Mouse (Mus musculus): ENCODE results near the gene Racgap1.

The Racgap1 gene

DNA sequence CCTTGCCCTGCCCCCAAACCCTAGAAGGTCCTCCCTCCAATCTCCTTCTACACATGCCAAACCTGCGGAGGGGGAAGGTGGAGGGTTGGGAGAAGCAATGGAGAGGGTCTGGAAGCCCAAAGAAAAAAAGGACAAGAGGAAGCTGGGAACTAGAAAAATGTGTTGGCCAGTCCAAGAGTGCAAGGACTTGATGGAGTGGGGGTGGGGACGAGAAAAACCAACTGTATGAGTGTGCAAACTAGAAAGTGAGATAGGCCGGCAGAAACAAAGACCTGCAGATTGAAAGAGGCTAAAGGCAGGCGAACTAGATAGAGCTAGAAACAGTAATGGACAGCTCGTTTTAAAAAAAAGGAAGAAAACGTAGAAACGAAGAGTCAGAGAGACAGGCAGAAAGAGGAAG is 61.8 kb downstream of the Racgap1 start:
- DNase-seq (ENCODE audit: low spot score): no peak

DNA sequence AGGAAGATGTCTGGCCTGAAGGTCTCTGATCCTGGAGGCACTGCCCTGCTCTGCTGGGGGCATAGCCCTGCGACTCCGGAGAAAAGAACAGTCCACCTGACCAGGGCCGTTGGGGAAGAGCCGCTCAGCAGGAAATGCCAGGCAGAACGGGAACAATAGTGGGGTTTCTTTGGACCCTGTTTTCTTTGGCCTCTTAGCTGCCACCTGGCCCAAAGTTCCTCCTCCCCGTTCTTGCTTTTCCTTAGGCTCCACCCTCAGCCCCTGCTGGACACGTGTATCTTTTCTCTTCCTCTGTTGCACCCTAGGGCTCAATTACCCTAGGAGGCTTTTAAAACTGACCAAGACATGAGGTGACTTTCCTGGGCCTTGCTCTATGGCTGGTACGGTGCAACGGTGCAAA is 62.2 kb downstream of the Racgap1 start:
- no peak for DNase-seq (ENCODE audit: low spot score)

DNA sequence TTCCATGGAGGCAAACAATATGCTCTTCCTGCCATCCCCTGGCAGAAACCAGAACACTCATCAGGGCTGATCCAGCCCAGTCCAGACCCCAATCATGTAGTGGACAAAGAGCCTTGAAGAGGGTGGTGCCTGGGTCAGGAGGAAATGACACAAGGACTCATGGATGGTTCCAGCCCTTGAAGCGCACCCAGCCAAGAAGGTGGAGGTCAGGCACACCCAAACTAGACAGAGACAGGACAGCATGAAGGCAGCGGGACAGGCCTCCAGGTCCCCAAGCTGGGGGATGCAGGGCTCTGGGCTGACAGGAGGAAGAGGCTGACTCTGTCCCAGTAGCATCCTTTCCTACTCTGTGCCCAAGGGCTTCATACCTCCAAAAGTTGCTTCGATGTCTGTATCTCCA is 64.9 kb downstream of the Racgap1 start:
- no peak for DNase-seq (ENCODE audit: low spot score)

DNA sequence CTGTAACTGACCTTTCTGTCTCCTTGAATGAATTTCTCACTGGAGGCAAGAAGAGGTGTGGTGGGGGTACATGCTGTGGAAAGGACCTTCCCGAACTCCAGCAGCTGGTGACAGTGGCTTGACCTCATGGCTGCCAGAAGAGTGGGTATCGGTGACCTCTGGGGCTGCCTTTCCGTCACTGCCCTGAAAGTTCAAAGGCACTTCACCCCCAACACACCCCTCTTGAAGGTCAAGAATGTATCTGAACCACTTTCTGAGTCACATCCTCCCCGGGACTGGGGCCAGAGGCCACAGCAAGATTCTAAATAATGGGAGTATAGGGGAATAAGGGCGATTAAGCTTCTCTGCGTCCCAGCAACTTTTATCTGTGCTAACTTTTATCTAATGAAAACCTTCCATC is 65.7 kb downstream of the Racgap1 start:
- no peak for DNase-seq (ENCODE audit: low spot score)

DNA sequence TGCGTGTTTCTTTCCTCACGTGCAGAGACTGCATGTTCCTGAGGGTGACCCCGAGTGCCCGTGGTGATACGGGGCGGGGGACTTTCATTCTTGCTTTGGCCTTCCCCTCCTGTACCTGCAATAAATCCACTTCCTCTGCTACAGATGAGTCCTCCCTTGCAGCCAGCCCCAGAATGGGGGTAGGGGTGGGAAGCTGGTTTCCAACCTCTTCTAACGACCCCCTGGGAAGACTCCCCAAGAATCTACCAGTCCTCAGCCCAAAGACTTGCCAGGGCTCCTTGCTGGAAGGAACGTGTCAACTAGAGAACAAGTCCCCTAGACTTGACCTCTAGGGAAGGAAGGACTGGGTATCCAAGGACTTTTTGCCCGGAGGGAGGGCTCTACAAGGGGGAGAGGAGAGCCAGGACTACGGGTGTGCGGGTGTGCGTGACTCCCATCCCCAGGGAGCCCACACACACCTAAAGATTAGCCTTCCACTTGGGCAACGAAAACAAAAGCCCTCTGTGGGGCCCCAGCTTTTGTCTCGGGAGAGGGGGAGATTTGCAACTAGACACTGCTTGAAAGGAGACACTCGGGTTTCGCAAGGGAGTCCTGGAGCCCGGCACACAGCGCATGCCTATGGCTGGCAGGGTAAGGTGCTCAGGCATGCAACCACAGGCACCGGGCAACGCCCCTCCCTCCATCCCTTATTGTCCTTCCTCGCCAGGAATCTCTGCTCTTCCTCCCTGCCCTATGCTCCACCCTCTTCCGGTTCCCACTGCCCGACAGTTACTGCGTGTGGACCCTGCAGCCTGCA is 66.9 kb downstream of the Racgap1 start:
- DNase-seq (ENCODE audit: low spot score): no peak

DNA sequence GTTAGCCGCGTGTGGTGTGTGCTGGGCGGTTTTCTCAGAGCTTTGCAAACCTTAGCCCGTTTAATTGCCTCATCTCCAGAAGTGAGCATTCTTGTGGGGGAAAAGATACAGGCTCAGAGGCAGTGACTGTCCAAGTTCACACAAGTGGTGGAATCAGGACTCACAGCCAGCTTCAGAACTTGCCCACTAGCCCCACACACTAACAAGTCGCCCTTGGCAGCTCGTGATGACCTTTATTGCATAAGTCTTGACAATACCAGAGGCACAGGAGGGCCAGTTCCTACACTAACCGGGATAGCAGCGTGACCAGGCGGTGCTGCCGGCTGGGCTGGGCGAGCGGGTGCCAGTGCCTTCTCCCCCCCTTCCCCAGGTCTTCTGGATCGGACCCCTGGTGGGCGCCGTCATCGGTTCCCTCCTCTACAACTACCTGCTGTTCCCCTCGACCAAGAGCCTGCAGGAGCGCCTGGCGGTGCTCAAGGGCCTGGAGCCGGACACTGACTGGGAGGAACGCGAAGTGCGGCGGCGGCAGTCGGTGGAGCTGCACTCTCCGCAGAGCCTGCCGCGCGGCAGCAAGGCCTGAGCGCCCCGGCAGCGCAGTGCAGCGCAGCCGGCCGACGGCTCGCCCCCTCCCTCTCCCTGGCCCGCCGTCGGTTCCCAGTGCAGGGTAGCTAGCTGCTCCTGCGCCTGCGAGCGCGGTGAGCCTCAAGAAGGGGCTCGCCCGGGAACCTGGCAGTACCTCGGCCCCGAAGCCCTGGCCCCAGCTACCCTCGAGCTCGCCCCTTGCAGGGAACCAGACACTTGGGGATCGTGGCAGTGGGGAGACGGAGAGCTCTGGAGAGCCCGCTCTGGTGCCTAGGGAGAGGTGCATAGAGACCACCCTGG is 67.8 kb downstream of the Racgap1 start:
- no peak for DNase-seq (ENCODE audit: low spot score)

DNA sequence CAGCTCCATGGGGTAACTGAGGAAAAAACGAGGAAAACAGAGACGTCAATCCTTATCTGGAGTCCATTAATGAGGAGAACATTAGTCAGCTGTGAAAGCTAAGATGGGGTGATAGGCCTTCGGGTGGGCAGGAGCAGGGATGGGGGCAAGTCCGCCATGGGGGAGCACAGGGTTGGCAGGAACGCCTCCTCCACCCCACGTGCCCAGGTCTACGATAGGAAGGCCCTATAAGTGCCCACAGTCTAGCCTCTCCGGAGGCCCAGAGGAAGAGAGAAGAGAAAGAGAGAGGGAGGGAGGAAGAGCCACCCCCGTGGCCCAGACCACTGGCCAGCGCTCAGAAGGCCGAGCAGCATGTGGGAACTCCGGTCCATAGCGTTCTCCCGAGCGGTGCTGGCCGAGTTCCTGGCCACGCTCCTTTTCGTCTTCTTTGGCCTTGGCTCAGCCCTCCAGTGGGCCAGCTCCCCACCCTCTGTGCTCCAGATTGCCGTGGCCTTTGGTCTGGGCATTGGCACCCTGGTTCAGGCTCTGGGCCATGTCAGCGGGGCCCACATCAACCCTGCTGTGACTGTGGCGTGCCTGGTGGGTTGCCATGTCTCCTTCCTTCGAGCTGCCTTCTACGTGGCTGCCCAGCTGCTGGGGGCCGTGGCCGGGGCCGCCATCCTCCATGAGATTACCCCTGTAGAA is 72.5 kb downstream of the Racgap1 start, which contains the start of gene Aqp2:
Gene Aqp2 (plus strand): TSS at position 254 of the 684 bp plus-strand sequence.
- DNase-seq (ENCODE audit: low spot score): no peak
